Mouse (Mus musculus): Measurements from ENCODE around the gene Maml2. TPM values are rescaled to one million over a fixed set of nuclear protein-coding genes. Genes with fewer than 3 reads are reported as not detected.
A peak's percentile ranks its signal among the peaks of the same experiment; 100 is the strongest.

The Maml2 gene
- polyA plus RNA-seq, 1 experiment from 2014 or later: 11.4 TPM

DNA sequence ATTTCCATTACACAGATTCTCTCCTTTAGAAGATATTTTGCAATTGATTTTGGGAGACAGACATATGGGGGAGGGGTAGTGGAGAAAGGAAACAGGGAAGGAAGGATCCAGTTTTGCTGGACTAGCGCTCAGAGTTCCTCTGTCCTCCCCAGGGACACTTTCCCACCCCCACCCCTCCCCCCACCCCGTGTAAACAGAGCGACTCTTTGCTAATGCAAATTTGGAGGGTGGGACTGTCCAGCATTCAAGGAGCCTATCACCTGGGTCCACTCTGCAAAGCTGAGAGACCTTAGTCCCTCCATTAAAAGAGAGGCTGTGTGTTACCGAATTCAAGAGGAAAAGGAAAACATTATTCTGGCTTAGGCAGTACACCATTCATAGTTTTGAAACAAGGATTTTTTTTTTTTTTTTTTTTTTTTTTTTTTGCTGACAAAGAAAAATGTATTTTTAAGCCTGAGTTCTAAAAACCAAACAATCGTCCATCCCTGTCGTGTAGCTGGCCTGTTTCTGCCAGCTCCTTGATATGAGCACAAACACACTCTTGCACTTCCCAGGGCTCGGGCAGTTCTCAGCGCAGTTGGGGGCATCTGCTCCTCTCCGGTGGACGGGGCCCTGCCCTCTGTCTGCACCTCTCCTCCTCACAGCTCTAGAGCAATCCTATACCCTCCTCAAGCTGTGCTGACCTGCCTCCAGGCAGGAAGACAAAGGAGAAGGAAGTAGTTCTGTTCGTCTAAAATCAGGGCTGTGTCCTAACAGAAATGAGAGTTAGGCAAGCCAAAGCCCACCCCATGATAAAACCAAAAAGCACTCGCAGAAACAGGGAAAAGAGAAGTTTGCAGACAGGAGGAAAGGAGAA is 364.2 kb downstream of the Maml2 start:
- peaks cover 5% of the 10 kb centered on the region for H3K4me1 ChIP-seq (replicated peaks; ENCODE audit: control insufficient read depth, insufficient read depth, low read length)
- DNase-seq (ENCODE audit: low spot score): peak; percentile 47
- H3K27ac ChIP-seq (ENCODE audit: low read depth, low read length): no peak overlapping the region
- peak; percentile 75 for ATAC-seq (ENCODE audit: low FRiP score)
- no peaks in the 10 kb centered on the region for H3K27me3 ChIP-seq (ENCODE audit: control insufficient read depth, insufficient read depth, low read length)
- no peak overlapping the region for H3K4me3 ChIP-seq (ENCODE audit: low read depth, low read length)
- H3K36me3 ChIP-seq (ENCODE audit: control insufficient read depth, insufficient read depth, low read length): no peaks in the 10 kb centered on the region
- H3K9me3 ChIP-seq (ENCODE audit: control insufficient read depth, low read length): no peaks in the 10 kb centered on the region
- H3K4me2 ChIP-seq (replicated peaks; ENCODE audit: low read depth, low read length): peak overlapping the region; percentile 30
- 2% methylated on average over 12 of the region's 12 CpGs for WGBS
- H3K9ac ChIP-seq (ENCODE audit: low read depth, low read length): no peak overlapping the region; the same call in 1 of the 2 replicates

DNA sequence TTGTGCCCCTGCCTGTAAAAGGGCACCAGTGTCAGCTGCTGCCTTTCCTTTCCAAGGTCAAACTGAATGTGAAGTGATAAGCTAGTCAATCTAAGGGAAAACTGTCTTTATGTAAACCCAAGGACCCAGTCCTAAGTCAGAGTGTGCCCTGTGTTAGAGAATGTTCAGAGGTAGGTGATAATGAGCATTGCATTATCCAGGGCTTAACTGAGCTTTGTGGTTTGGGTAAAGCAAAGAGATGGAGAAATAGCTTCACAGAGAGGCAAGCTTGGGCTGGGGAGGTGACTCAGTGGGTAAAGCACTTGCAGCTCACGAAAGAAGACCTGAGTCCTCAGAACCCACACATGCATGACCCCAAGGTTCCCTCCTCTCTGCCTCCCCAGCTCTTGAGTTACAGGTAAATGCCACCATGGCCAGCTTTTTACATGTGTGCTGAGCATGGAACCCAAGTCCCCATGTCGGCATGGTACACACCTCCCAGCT is 367.8 kb downstream of the Maml2 start:
- ATAC-seq (ENCODE audit: low FRiP score): no peak
- 89% methylated on average over 2 of the region's 2 CpGs for WGBS

DNA sequence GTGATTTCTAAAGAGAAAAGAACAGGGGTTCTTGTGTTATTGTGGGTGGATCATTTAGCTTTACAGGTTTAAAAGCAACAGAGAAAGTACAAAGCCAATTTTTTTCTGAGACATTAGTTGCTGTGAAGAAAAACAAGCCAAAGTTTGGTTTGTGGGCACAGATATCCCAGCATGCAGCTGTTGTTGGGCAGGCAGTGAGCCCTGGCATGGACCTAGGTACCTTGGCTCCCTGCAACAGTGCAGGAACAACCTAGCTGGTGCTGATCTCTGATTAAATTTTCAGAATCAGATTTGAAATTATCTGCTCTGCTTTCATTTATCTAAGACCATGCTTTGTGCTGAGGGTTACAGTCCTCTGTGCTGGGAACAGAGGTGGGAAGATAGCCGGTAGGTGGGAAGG is 370.2 kb downstream of the Maml2 start:
- 100% methylated on average over 1 of the region's 1 CpGs for WGBS
- Histone ChIP-seq H3K4me3 (ENCODE audit: low read depth, low read length) (no peak overlapping the region), H3K9ac (ENCODE audit: low read depth, low read length) (no peak overlapping the region)

More for the DNA sequence above, 367.8 kb downstream of the Maml2 start:
- Histone ChIP-seq H3K9me3 (ENCODE audit: control insufficient read depth, low read length) (no peaks in the 10 kb centered on the region), H3K27ac (ENCODE audit: low read depth, low read length) (no peak overlapping the region), H3K27me3 (ENCODE audit: control insufficient read depth, insufficient read depth, low read length) (no peaks in the 10 kb centered on the region), H3K4me2 (replicated peaks; ENCODE audit: low read depth, low read length) (no peak overlapping the region), H3K4me3 (ENCODE audit: low read depth, low read length) (no peak overlapping the region), H3K9ac (ENCODE audit: low read depth, low read length) (no peak overlapping the region), H3K36me3 (ENCODE audit: control insufficient read depth, insufficient read depth, low read length) (no peaks in the 10 kb centered on the region), H3K4me1 (replicated peaks; ENCODE audit: control insufficient read depth, insufficient read depth, low read length) (peaks cover 5% of the 10 kb centered on the region)
- no peak for DNase-seq (ENCODE audit: low spot score)

DNA sequence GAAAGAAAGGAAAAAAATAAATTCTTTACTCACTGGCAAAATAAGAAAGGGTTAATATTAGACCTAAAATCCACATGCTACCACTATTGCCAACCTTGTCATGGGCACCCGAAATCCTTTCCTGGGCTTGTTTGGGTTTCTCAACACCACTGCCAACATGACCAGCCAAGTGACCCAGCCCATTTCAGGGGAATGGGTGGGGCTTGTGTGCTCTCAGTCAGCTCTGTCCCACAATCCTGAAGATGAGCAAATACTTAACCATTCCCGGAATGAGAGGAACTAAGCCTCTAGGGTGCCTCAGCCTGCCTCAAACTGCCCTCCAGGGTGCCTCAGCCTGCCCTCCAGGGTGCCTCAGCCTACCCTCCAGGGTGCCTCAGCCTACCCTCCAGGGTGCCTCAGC is 371.0 kb downstream of the Maml2 start:
- H3K27me3 ChIP-seq (ENCODE audit: control insufficient read depth, insufficient read depth, low read length): no peaks in the 10 kb centered on the region
- H3K4me1 ChIP-seq (replicated peaks; ENCODE audit: control insufficient read depth, insufficient read depth, low read length): no peaks in the 10 kb centered on the region
- DNase-seq (ENCODE audit: low spot score) (no peak), ATAC-seq (ENCODE audit: low FRiP score) (no peak)
- 84% methylated on average over 2 of the region's 2 CpGs for WGBS
- H3K36me3 ChIP-seq (ENCODE audit: control insufficient read depth, insufficient read depth, low read length): no peaks in the 10 kb centered on the region
- H3K9me3 ChIP-seq (ENCODE audit: control insufficient read depth, low read length): no peaks in the 10 kb centered on the region
- no peak overlapping the region for H3K4me2 ChIP-seq (replicated peaks; ENCODE audit: low read depth, low read length)
- no peak overlapping the region for H3K27ac ChIP-seq (ENCODE audit: low read depth, low read length)
- H3K9ac ChIP-seq (ENCODE audit: low read depth, low read length): no peak overlapping the region
- H3K4me3 ChIP-seq (ENCODE audit: low read depth, low read length): no peak overlapping the region

More for the DNA sequence above, 370.2 kb downstream of the Maml2 start:
- no peak overlapping the region for H3K4me2 ChIP-seq (replicated peaks; ENCODE audit: low read depth, low read length)
- DNase-seq (ENCODE audit: low spot score): no peak
- no peaks in the 10 kb centered on the region for H3K36me3 ChIP-seq (ENCODE audit: control insufficient read depth, insufficient read depth, low read length)
- no peaks in the 10 kb centered on the region for H3K4me1 ChIP-seq (replicated peaks; ENCODE audit: control insufficient read depth, insufficient read depth, low read length)
- no peak overlapping the region for H3K27ac ChIP-seq (ENCODE audit: low read depth, low read length)
- no peaks in the 10 kb centered on the region for H3K27me3 ChIP-seq (ENCODE audit: control insufficient read depth, insufficient read depth, low read length)
- no peak for ATAC-seq (ENCODE audit: low FRiP score)
- H3K9me3 ChIP-seq (ENCODE audit: control insufficient read depth, low read length): no peaks in the 10 kb centered on the region

DNA sequence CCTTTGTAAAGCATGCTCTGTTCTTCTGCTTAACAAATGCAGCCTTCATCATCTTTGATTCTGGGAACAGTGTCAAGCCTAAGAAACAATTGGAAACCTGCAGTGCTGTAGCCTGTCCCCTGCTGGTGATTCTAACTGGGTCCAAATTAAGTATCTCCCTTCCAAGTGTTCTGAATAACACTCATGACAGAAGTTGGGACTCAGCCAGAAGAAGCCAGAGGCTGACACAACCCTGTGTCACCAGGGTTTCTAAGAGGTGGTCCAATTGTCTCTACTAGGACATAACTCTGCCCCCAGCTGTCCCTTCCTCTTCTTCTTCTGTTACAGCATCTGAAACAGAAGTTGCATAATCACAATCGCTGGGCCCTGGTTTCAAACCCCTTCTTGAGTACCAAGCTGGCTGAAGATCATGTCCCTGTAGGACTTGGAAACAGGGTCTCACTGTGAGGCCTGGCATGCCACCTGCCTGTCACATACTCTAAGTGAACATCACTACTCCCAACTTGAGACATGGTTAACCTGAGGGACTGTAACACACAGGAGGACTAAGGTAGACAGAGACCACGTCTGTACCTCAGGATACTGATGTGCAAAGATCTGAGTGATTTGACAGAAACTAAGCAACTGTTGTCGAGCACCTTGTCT is 373.5 kb downstream of the Maml2 start:
- no peak overlapping the region for H3K4me3 ChIP-seq (ENCODE audit: low read depth, low read length)
- no peaks in the 10 kb centered on the region for H3K36me3 ChIP-seq (ENCODE audit: control insufficient read depth, insufficient read depth, low read length)
- H3K4me1 ChIP-seq (replicated peaks; ENCODE audit: control insufficient read depth, insufficient read depth, low read length): no peaks in the 10 kb centered on the region
- ATAC-seq (ENCODE audit: low FRiP score) (no peak), DNase-seq (ENCODE audit: low spot score) (no peak)
- H3K27ac ChIP-seq (ENCODE audit: low read depth, low read length): no peak overlapping the region
- H3K27me3 ChIP-seq (ENCODE audit: control insufficient read depth, insufficient read depth, low read length): no peaks in the 10 kb centered on the region
- H3K9ac ChIP-seq (ENCODE audit: low read depth, low read length): no peak overlapping the region
- 78% methylated on average over 3 of the region's 3 CpGs for WGBS
- H3K4me2 ChIP-seq (replicated peaks; ENCODE audit: low read depth, low read length): no peak overlapping the region
- H3K9me3 ChIP-seq (ENCODE audit: control insufficient read depth, low read length): no peaks in the 10 kb centered on the region

DNA sequence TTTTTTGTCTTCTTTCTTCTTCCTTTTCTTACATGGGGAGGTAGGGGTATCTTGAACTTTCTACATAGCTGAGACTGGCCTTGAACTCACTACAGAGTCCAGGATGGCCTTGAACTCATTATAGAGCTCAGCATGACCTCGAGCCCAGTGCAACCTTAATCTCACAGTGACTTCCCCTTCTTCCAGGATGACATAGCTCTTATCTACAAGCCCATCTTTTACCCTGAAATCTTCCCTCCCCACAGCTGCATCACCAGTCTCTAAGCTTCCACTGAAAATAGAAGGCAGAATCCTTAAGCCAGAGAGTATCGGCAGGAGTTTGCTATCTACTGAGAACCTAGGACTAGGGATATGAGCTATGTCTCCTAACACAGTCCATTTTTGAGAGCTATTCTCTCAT is 375.5 kb downstream of the Maml2 start:
- H3K27ac ChIP-seq (ENCODE audit: low read depth, low read length): no peak overlapping the region

DNA sequence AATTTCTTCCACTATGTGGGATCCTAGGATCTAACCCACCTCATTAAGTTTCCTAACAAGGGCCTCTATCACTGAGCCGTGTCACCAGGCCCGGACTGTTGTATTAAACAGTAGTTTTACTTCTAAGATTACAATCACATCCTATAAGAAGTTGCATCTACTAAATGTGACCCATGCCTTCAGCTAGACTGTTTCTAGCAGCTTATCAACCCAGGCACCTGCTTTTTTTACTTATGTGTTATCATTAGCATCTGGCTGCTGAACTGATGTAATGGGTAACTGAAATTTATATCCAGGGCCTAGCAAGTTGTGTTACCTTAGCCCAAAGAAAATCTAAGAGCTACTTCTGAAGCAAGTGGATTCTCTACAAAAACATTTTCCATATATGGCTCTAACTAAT is 380.3 kb downstream of the Maml2 start:
- H3K27ac ChIP-seq (ENCODE audit: low read depth, low read length): no peak overlapping the region
- DNase-seq (ENCODE audit: low spot score) (no peak), ATAC-seq (ENCODE audit: low FRiP score) (no peak)
- H3K27me3 ChIP-seq (ENCODE audit: control insufficient read depth, insufficient read depth, low read length): no peaks in the 10 kb centered on the region
- H3K4me3 ChIP-seq (ENCODE audit: low read depth, low read length): no peak overlapping the region
- no peak overlapping the region for H3K4me2 ChIP-seq (replicated peaks; ENCODE audit: low read depth, low read length)
- H3K9me3 ChIP-seq (ENCODE audit: control insufficient read depth, low read length): no peaks in the 10 kb centered on the region
- 92% methylated on average over 2 of the region's 2 CpGs for WGBS
- no peaks in the 10 kb centered on the region for H3K36me3 ChIP-seq (ENCODE audit: control insufficient read depth, insufficient read depth, low read length)
- no peak overlapping the region for H3K9ac ChIP-seq (ENCODE audit: low read depth, low read length)
- H3K4me1 ChIP-seq (replicated peaks; ENCODE audit: control insufficient read depth, insufficient read depth, low read length): no peaks in the 10 kb centered on the region

More for the DNA sequence above, 375.5 kb downstream of the Maml2 start:
- H3K4me1 ChIP-seq (replicated peaks; ENCODE audit: control insufficient read depth, insufficient read depth, low read length): no peaks in the 10 kb centered on the region
- H3K27me3 ChIP-seq (ENCODE audit: control insufficient read depth, insufficient read depth, low read length): no peaks in the 10 kb centered on the region
- H3K36me3 ChIP-seq (ENCODE audit: control insufficient read depth, insufficient read depth, low read length): no peaks in the 10 kb centered on the region
- no peak overlapping the region for H3K9ac ChIP-seq (ENCODE audit: low read depth, low read length)
- 91% methylated on average over 2 of the region's 2 CpGs for WGBS
- no peak for DNase-seq (ENCODE audit: low spot score)
- no peak overlapping the region for H3K4me2 ChIP-seq (replicated peaks; ENCODE audit: low read depth, low read length)
- no peak for ATAC-seq (ENCODE audit: low FRiP score)
- H3K9me3 ChIP-seq (ENCODE audit: control insufficient read depth, low read length): no peaks in the 10 kb centered on the region
- H3K4me3 ChIP-seq (ENCODE audit: low read depth, low read length): no peak overlapping the region

DNA sequence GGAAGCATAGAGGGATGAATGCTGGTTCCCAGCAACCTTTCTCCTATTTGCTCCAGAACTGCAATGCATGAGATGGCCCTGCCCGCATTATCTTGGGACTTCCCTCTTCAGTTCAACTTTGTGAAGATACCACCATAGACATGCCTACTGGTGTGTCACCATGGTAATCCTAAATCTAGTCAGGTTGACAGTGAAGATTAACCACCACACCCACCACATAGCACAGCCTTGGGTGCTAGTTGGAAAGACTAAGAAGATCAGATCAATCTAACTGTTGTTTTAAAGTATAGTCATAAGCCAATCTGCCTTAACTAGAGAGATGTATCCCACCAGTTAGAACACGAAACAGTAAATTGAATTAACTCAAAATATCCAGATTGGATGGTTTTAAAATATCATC is 381.9 kb downstream of the Maml2 start:
- no peaks in the 10 kb centered on the region for H3K27me3 ChIP-seq (ENCODE audit: control insufficient read depth, insufficient read depth, low read length)
- no peak overlapping the region for H3K27ac ChIP-seq (ENCODE audit: low read depth, low read length)
- H3K9me3 ChIP-seq (ENCODE audit: control insufficient read depth, low read length): no peaks in the 10 kb centered on the region
- DNase-seq (ENCODE audit: low spot score) (no peak), ATAC-seq (ENCODE audit: low FRiP score) (no peak)
- no peak overlapping the region for H3K4me2 ChIP-seq (replicated peaks; ENCODE audit: low read depth, low read length)
- WGBS: 94% methylated on average over 2 of the region's 2 CpGs
- no peaks in the 10 kb centered on the region for H3K4me1 ChIP-seq (replicated peaks; ENCODE audit: control insufficient read depth, insufficient read depth, low read length)
- H3K9ac ChIP-seq (ENCODE audit: low read depth, low read length): no peak overlapping the region
- H3K36me3 ChIP-seq (ENCODE audit: control insufficient read depth, insufficient read depth, low read length): no peaks in the 10 kb centered on the region
- H3K4me3 ChIP-seq (ENCODE audit: low read depth, low read length): no peak overlapping the region

Measured in hindbrain, embryonic 11.5 days (tissue).